Mouse (Mus musculus) lung, postnatal 0 days (tissue): ENCODE results near the gene Ick. TPM values are rescaled to one million over a fixed set of nuclear protein-coding genes. Genes with fewer than 3 reads are reported as not detected.

ENCODE experiments used
- ATAC-seq: fragments of 200-750 bp; cut with Nextera tagmentation; 2 replicates; pipeline ENCODE4 v1.8.0; 2017; ENCODE audit warnings: moderate library complexity
- DNase-seq: peaks from one replicate; pipeline ENCODE4 v3.0.0-alpha.2; 2016; ENCODE audit warnings: low spot score
- H3K27ac ChIP-seq: fragments of 300-500 bp; sonication (generic); 2 replicates; pipeline ENCODE4 v1.5.1; 2014; ENCODE audit warnings: antibody characterized with exemption, mild to moderate bottlenecking, low read length, mixed read lengths
- H3K27me3 ChIP-seq: fragments of 300-500 bp; sonication (generic); replicated peaks from 2 replicates; pipeline ENCODE4 v1.6.1; 2014; ENCODE audit warnings: low read length, mixed read lengths; ENCODE audit not compliant: insufficient read depth
- H3K36me3 ChIP-seq: fragments of 300-500 bp; sonication (generic); 2 replicates; pipeline ENCODE4 v1.6.1; 2014; ENCODE audit warnings: low read length, mixed read lengths; ENCODE audit not compliant: insufficient read depth
- H3K4me1 ChIP-seq: fragments of 300-500 bp; sonication (generic); 2 replicates; pipeline ENCODE4 v1.6.1; 2014; ENCODE audit warnings: antibody characterized with exemption, low read depth, low read length, mixed read lengths; ENCODE audit not compliant: insufficient read depth
- H3K4me2 ChIP-seq: fragments of 300-500 bp; sonication (generic); replicated peaks from 2 replicates; pipeline ENCODE4 v1.6.1; 2014; ENCODE audit warnings: low read depth, mild to moderate bottlenecking, low read length, moderate library complexity, mixed read lengths
- H3K4me3 ChIP-seq: fragments of 300-500 bp; sonication (generic); 2 replicates; pipeline ENCODE4 v1.5.1; 2014; ENCODE audit warnings: low read depth, low read length
- H3K9ac ChIP-seq: fragments of 300-500 bp; sonication (generic); replicated peaks from 2 replicates; pipeline ENCODE4 v1.6.1; 2014; ENCODE audit warnings: low read depth, mild to moderate bottlenecking
- H3K9me3 ChIP-seq: fragments of 300-500 bp; sonication (generic); 2 replicates; pipeline ENCODE4 v1.6.1; 2016; ENCODE audit warnings: low read length, mixed read lengths
- CTCF ChIP-seq: IDR thresholded peaks from 2 replicates; pipeline ENCODE4 v1.5.1; 2016; ENCODE audit warnings: antibody characterized with exemption, mild to moderate bottlenecking
- EP300 ChIP-seq: IDR thresholded peaks from 2 replicates; pipeline ENCODE4 v1.6.1; 2016; ENCODE audit warnings: antibody characterized with exemption, mild to moderate bottlenecking, control low read depth
- WGBS: fragments of 180-500 bp; shearing (Covaris S2); extraction: QIAGEN DNeasy Blood & Tissue Kit; methylation state at CpG from one replicate; pipeline ENCODE4 v1.1.7; 2014; 5-methylcytosine and 5-hydroxymethylcytosine counted together
- polyA plus RNA-seq: library from polyadenylated mRNA; unstranded; fragments of >200 nt; fragmentation: Nextera tagmentation; extraction: Ambion mirVana; gene quantifications from 2 replicates; pipeline ENCODE4 v1.2.1, GENCODE M21; 2015

Gene Ick
- polyA plus RNA-seq, 1 experiment from 2014 or later: 23.0 TPM

DNA sequence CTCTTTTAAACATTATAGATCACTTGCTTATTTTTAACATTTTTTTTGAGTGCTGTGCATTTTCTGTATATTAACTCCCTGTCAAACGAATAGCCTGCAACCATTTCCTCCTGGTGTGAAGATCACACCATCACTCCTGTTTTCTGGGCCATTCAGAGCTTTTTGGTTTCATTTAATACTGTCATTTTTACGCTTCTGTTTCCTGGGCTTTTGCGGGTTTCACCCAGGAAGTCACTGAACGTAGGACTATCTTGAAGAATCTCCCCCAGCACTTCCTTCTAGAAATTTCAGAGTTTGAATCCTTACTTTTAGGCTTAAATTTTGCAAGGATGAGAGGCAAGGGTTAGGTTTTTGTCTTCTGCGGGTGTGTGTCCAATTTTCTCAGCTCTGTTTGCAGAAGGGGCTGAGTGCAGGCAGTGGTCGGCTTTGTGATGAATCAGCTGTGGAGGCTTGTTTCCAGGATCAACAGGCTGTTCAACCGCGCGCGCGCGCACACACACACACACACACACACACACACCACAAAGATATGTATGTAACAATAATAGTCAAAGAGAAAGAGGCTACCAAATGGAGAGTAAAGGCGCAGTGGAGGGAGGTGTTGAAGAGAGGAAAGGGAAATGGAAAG, 35.2 kb upstream of the Ick start:
- no peak for TF ChIP-seq CTCF
- TF ChIP-seq EP300: no peak
- Histone ChIP-seq H3K9me3 (no peaks in the 10 kb centered on the region), H3K36me3 (no peaks in the 10 kb centered on the region), H3K4me2 (no peak overlapping the region), H3K4me1 (no peaks in the 10 kb centered on the region), H3K4me3 (no peak overlapping the region), H3K27ac (no peak overlapping the region), H3K9ac (no peak overlapping the region), H3K27me3 (no peaks in the 10 kb centered on the region)
- ATAC-seq (no peak), DNase-seq (no peak)
- WGBS: 83% methylated on average over 13 of the region's 13 CpGs

DNA sequence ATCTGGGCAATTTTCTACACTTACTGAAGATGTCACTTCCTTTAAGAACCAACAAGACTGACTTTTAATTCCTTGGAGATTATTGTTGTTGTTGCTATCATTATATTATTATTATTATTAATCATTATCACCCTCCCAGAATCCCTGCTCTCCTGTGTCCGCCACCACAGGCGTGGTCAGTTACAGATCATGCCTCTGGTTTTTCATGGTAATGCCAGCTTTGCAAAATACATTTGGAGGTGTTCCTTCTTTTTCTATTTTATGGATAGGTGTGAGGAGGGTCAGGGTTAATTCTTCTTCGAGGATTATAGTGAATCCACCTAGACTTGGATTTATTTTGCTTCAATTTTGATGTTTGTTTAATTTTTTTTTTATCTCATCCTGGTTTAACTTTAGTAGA, 33.7 kb upstream of the Ick start:
- no peak overlapping the region for H3K9ac ChIP-seq
- WGBS: 90% methylated on average over 3 of the region's 3 CpGs
- no peak for TF ChIP-seq CTCF
- TF ChIP-seq EP300: no peak

DNA sequence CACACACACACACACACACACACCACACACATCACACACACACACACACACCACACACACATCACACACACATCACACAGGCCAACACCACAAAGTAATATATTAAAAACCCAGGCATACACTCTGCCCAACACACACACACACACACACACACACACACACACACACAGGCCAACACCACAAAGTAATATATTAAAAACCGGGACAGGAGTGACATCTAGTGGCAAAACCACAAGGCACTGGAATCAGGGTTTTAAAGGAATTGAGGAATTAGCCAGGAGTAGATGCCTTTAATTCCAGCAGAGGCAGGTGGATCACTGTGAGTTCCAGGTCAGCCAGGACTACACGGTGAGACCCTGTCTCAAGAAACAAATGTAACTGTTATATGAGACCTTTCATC, 30.8 kb upstream of the Ick start:
- ATAC-seq (peak; percentile 26; the same call in 1 of the 2 replicates), DNase-seq (peak; percentile 37)
- Histone ChIP-seq H3K9ac (no peak overlapping the region), H3K4me2 (no peak overlapping the region), H3K4me1 (no peaks in the 10 kb centered on the region), H3K4me3 (no peak overlapping the region), H3K9me3 (no peaks in the 10 kb centered on the region), H3K36me3 (0 out of 2 replicates have a peak, but pooled peaks cover 8% of the 10 kb centered on the region), H3K27ac (no peak overlapping the region), H3K27me3 (no peaks in the 10 kb centered on the region)
- TF ChIP-seq EP300 (no peak), CTCF (peak; percentile 63)
- 20% methylated on average over 2 of the region's 2 CpGs for WGBS

More for the DNA sequence above, 33.7 kb upstream of the Ick start:
- no peak for DNase-seq
- Histone ChIP-seq H3K4me1 (no peaks in the 10 kb centered on the region), H3K27ac (no peak overlapping the region), H3K36me3 (no peaks in the 10 kb centered on the region), H3K9me3 (no peaks in the 10 kb centered on the region), H3K4me2 (no peak overlapping the region), H3K4me3 (no peak overlapping the region), H3K27me3 (no peaks in the 10 kb centered on the region)
- no peak for ATAC-seq

DNA sequence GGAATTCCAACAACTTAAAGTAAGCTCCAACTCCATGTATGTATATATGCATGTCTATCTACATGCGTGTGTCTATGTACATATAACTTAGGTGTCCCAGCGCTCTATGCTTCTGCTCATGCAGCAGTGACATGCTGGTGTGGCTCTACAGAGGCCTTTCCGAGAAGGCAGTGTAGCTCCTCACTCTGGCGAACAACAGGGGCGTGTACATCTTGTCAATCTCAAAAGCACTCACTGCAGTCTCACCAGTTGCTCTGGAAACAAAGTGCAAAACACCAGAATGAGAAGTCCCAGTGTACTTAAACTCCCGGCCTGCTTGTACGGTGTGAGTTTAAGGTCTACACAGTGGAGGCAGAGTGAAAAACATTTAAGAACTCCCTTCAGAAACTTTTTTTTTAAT, 27.2 kb upstream of the Ick start:
- Histone ChIP-seq H3K27ac (no peak overlapping the region), H3K9ac (no peak overlapping the region), H3K4me2 (no peak overlapping the region), H3K27me3 (no peaks in the 10 kb centered on the region), H3K9me3 (no peaks in the 10 kb centered on the region), H3K4me1 (no peaks in the 10 kb centered on the region), H3K4me3 (no peak overlapping the region), H3K36me3 (peaks cover 36% of the 10 kb centered on the region)
- no peak for DNase-seq
- TF ChIP-seq EP300 (no peak), CTCF (no peak)
- 76% methylated on average over 7 of the region's 7 CpGs for WGBS
- peak; percentile 40 for ATAC-seq

DNA sequence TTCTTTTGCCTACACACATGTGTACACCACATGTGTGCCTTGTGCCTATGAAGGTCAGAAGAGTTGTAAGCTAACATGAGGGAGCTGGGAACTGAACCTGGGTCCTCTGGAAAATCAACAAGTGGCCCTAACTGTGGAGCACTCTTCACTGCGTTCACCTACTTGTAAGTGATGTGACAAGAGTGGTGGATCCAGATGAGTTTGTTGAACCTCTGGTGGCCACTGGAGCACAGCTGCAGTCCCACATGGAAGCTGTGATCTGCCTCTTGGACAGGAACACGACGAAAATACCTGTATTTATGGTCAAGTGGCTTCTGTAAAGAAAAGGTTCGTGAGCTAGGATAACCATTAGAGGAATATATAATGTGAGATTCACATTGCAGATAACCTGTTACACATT, 24.7 kb upstream of the Ick start:
- Histone ChIP-seq H3K4me1 (no peaks in the 10 kb centered on the region), H3K27ac (no peak overlapping the region), H3K4me2 (no peak overlapping the region), H3K9me3 (no peaks in the 10 kb centered on the region), H3K36me3 (peaks cover 45% of the 10 kb centered on the region), H3K4me3 (no peak overlapping the region), H3K27me3 (no peaks in the 10 kb centered on the region), H3K9ac (no peak overlapping the region)
- DNase-seq (no peak), ATAC-seq (no peak)
- WGBS: 84% methylated on average over 4 of the region's 4 CpGs
- TF ChIP-seq CTCF (no peak), EP300 (no peak)

DNA sequence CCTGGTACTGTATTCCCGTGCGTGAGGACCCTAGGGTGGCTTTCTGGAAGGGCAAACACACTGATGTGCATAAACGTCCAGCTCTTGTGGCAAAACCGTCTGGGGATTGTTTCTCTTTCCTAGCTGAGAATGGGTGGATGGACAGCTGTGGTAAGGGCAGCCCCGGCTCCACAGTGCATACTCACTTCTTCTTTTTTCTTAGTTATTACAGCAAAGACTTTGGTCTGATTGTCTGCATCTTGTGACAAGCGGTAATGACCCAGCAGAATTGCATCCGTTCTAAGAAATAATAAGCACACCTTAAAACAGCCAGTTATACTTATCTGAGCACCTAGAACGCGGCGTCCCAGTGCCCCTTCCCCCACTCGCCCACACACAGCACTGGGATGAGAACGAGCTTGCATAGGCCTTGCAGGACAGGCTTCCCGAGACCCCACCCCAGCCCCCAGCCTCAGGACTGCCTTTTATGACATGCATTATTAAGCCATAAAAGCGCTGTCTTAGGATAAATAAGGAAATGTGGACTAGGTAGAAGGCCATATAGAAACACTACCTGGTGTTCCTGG, 23.2 kb upstream of the Ick start:
- Histone ChIP-seq H3K36me3 (peaks cover 45% of the 10 kb centered on the region), H3K9me3 (no peaks in the 10 kb centered on the region), H3K4me1 (no peaks in the 10 kb centered on the region), H3K4me2 (no peak overlapping the region), H3K27ac (no peak overlapping the region), H3K4me3 (no peak overlapping the region), H3K27me3 (no peaks in the 10 kb centered on the region), H3K9ac (no peak overlapping the region)
- DNase-seq: no peak
- TF ChIP-seq CTCF (no peak), EP300 (no peak)
- no peak for ATAC-seq
- 83% methylated on average over 14 of the region's 14 CpGs for whole genome bisulfite sequencing
